Mouse (Mus musculus): Measurements from ENCODE around the gene Lrp10. TPM values are rescaled to one million over a fixed set of nuclear protein-coding genes. Genes with fewer than 3 reads are reported as not detected.
A peak's percentile ranks its signal among the peaks of the same experiment; 100 is the strongest.

Gene Lrp10
- polyA plus RNA-seq, 1 experiment: 48.6 TPM

DNA sequence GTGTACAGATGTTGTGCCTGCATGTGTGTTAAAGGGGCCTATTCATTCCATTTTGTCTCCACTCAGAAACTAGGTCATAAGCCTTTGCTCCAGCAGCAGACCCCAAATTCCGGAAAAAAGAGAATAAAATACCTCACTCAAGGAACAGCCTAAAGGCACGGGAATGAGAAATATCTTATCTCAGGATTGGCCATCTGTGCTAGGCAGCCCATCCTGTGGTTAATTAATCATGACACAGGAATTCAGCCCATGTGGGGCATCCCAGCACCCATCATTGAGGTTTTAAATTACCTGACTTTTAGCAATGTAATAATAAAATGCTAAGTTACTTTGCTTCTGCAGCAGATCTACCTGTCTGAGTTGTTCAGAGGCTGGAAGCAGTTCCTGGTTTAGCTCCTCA, 37.4 kb downstream of the Lrp10 start:
- 72% methylated on average over 2 of the region's 2 CpGs for WGBS
- H3K27me3 ChIP-seq (ENCODE audit: control insufficient read depth, insufficient read depth, low read length): no peaks in the 10 kb centered on the region
- no peak for TF ChIP-seq POLR2A (IDR thresholded peaks at IDR 0.05; ENCODE audit: borderline replicate concordance, insufficient read depth, low read length)
- no peak for TF ChIP-seq CTCF (IDR thresholded peaks at IDR 0.05; ENCODE audit: borderline replicate concordance, insufficient read depth, low read depth, low read length)
- H3K4me1 ChIP-seq (ENCODE audit: control insufficient read depth, insufficient read depth, low read length): no peaks in the 10 kb centered on the region
- DNase-seq: no peak
- H3K27ac ChIP-seq (ENCODE audit: insufficient read depth, low read length): no peak overlapping the region
- H3K4me3 ChIP-seq (replicated peaks; ENCODE audit: insufficient read depth, low read depth, low read length): no peak overlapping the region

DNA sequence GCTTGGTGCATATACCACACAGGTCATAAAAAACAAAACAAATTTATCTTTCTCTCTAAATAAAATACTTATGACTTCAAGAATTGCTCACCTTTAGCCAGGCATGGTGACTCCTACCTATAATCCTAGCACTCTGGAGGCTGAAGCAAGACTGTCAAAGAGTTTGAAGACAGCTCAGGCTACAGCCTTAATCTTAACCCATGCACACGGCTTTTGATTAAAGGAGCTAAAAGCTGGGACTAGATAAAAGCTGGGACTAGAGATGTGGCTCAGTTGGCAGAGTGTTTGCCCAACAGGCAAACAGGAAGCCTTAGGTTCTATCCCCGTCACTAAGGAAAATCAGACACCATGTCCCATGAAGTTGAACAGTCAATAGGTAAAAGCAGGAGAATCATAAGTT, 39.2 kb downstream of the Lrp10 start:
- H3K4me1 ChIP-seq (ENCODE audit: control insufficient read depth, insufficient read depth, low read length): no peaks in the 10 kb centered on the region
- no peak overlapping the region for H3K4me3 ChIP-seq (replicated peaks; ENCODE audit: insufficient read depth, low read depth, low read length)
- H3K27ac ChIP-seq (ENCODE audit: insufficient read depth, low read length): no peak overlapping the region
- 75% methylated on average over 2 of the region's 2 CpGs for WGBS
- no peaks in the 10 kb centered on the region for H3K27me3 ChIP-seq (ENCODE audit: control insufficient read depth, insufficient read depth, low read length)
- TF ChIP-seq POLR2A (IDR thresholded peaks at IDR 0.05; ENCODE audit: borderline replicate concordance, insufficient read depth, low read length) (no peak), CTCF (IDR thresholded peaks at IDR 0.05; ENCODE audit: borderline replicate concordance, insufficient read depth, low read depth, low read length) (no peak)
- no peak for DNase-seq

DNA sequence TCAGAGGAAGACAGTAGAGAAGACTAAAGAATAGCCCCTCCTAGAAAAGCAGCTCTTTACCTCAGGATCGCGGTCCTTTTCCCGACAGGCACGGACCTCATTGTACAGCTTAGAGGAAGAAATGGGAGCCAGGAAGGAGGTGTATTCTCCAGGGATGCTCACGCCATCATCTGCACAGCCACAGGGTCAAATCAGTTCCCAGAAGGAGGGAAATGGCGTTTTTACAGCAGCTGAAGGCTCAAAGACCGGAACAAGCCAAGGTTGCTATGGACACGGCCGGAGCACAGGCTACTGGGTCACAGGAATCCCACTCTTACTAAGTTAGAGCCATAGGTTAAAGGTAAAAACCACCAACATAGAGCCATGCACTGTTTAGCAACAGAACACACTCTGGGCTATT, 45.8 kb downstream of the Lrp10 start:
- TF ChIP-seq CTCF (IDR thresholded peaks at IDR 0.05; ENCODE audit: borderline replicate concordance, insufficient read depth, low read depth, low read length): no peak
- TF ChIP-seq POLR2A (IDR thresholded peaks at IDR 0.05; ENCODE audit: borderline replicate concordance, insufficient read depth, low read length): no peak
- DNase-seq: no peak
- Histone ChIP-seq H3K27ac (ENCODE audit: insufficient read depth, low read length) (no peak overlapping the region), H3K4me1 (ENCODE audit: control insufficient read depth, insufficient read depth, low read length) (no peaks in the 10 kb centered on the region), H3K4me3 (replicated peaks; ENCODE audit: insufficient read depth, low read depth, low read length) (no peak overlapping the region), H3K27me3 (ENCODE audit: control insufficient read depth, insufficient read depth, low read length) (no peaks in the 10 kb centered on the region)
- 84% methylated on average over 9 of the region's 9 CpGs for WGBS

DNA sequence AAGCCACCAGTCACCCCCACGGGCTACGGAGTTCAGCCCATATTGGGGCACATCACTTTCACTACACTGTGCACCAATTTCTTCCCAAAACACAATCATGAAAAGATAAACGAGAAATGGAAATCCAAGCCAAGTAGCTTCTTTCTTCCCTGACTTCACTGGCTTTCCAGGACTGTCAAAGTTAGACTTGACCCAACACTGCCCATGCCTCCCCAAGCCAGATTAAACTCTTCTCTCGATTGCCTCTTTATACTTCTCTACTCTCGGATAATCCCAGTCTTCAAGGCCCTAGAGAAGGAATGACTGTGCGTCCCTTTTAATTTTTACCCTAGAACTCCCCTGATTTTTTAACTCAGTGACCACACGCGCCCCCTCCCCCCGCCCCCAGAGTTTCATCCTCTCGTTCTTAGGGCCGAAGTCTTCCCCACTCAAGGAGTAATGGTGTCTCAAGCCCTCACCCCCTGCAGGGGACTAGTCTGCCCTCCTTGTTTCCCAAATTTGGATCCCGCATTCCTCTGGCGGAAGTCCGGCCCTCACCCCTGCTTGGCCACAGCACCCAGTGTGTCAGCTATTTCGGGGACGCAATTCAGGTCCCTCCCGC, 52.9 kb downstream of the Lrp10 start:
- peak in 1 of 2 experiments; percentile 26 for DNase-seq
- WGBS: 2% methylated on average over 17 of the region's 17 CpGs
- Histone ChIP-seq H3K27ac (ENCODE audit: insufficient read depth, low read length) (0 out of 2 replicates have a peak overlapping the region, but pooled peaks have one; percentile 15), H3K27me3 (ENCODE audit: control insufficient read depth, insufficient read depth, low read length) (no peaks in the 10 kb centered on the region), H3K4me3 (replicated peaks; ENCODE audit: insufficient read depth, low read depth, low read length) (peak overlapping the region; percentile 82), H3K4me1 (ENCODE audit: control insufficient read depth, insufficient read depth, low read length) (no peaks in the 10 kb centered on the region)
- TF ChIP-seq CTCF (IDR thresholded peaks at IDR 0.05; ENCODE audit: borderline replicate concordance, insufficient read depth, low read depth, low read length) (no peak), POLR2A (IDR thresholded peaks at IDR 0.05; ENCODE audit: borderline replicate concordance, insufficient read depth, low read length) (no peak)

Other genes with a start within 250 kb of the Lrp10 start
- 238 and 254 TPM in 2 replicates for gene Dad1, start 210.0 kb upstream of the Lrp10 start, polyA plus RNA-seq (2012; rRNA removed)
- 57.6 and 59.2 TPM in 2 replicates for gene Abhd4, start 209.9 kb upstream of the Lrp10 start, polyA plus RNA-seq (2012; rRNA removed)
- not detected in 2 replicates for gene Olfr49, start 179.2 kb upstream of the Lrp10 start, polyA plus RNA-seq (2012; rRNA removed)
- gene Oxa1l, start 103.3 kb upstream of the Lrp10 start, polyA plus RNA-seq (2012; rRNA removed): 87.4 and 95.2 TPM in 2 replicates
- 1.4 and 1.5 TPM in 2 replicates for gene Slc7a7, start 46.4 kb upstream of the Lrp10 start, polyA plus RNA-seq (2012; rRNA removed)
- gene Mrpl52, start 37.2 kb upstream of the Lrp10 start, polyA plus RNA-seq (2012; rRNA removed): 130 and 136 TPM in 2 replicates
- 14.9 and 15.9 TPM in 2 replicates for gene Mmp14, start 32.5 kb upstream of the Lrp10 start, polyA plus RNA-seq (2012; rRNA removed)
- 13.0 and 14.4 TPM in 2 replicates for gene Rem2, start 12.0 kb downstream of the Lrp10 start, polyA plus RNA-seq (2012; rRNA removed)
- gene Prmt5, start 53.4 kb downstream of the Lrp10 start, polyA plus RNA-seq (2012; rRNA removed): 60.3 and 64.3 TPM in 2 replicates
- 9.5 and 9.9 TPM in 2 replicates for gene Haus4, start 90.5 kb downstream of the Lrp10 start, polyA plus RNA-seq (2012; rRNA removed)
- gene Ajuba, start 113.4 kb downstream of the Lrp10 start, polyA plus RNA-seq (2012; rRNA removed): 1.9 TPM in 2 replicates
- 3.2 and 4.0 TPM in 2 replicates for gene 4931414P19Rik, start 141.9 kb downstream of the Lrp10 start, polyA plus RNA-seq (2012; rRNA removed)
- gene Psmb5, start 153.9 kb downstream of the Lrp10 start, polyA plus RNA-seq (2012; rRNA removed): 221 and 225 TPM in 2 replicates
- 0.10 TPM in 1 of 2 replicates, not detected in the other for gene Psmb11, start 157.3 kb downstream of the Lrp10 start, polyA plus RNA-seq (2012; rRNA removed)
- gene Gm17606, start 176.8 kb downstream of the Lrp10 start, polyA plus RNA-seq (2012; rRNA removed): not detected in 2 replicates
- 7.6 and 10.3 TPM in 2 replicates for gene Cdh24, start 177.2 kb downstream of the Lrp10 start, polyA plus RNA-seq (2012; rRNA removed)
- gene 1700123O20Rik, start 222.1 kb downstream of the Lrp10 start, polyA plus RNA-seq (2012; rRNA removed): 45.2 and 51.0 TPM in 2 replicates
- 199 and 207 TPM in 2 replicates for gene Acin1, start 222.8 kb downstream of the Lrp10 start, polyA plus RNA-seq (2012; rRNA removed)
- gene Gm29776, start 234.7 kb downstream of the Lrp10 start, polyA plus RNA-seq (2012; rRNA removed): 0.03 and 0.08 TPM in 2 replicates
- 0.08 TPM in 2 replicates for gene Cebpe, start 248.0 kb downstream of the Lrp10 start, polyA plus RNA-seq (2012; rRNA removed)